Mouse (Mus musculus) CH12F3 (cell line): ENCODE measurements at regions not wholly inside any gene's neighbourhood (a gene's known extent, or its start where the extent isn't known, plus 50 kb on each side); places are given as distances from the start of the nearest gene placed in this dataset.
"Not testable (repeated sequence)": the region's sequence is repeated elsewhere in the genome, so short reads cannot be mapped to it uniquely, and the experiment has no call there.

Experiments
- in situ Hi-C: fragments of 300-500 bp; cut with MboI; formaldehyde crosslinking; loops from 2 replicates; pipeline ENCODE4 v1.14.3; 2020; ENCODE audit warnings: low sequenced_read_pairs

- in situ Hi-C loops, result not testable (repeated sequence)
Measured at GRCm38 (mm10) chr3:21932696-21933095, 143.8 kb upstream of the Tbl1xr1 start.

DNA sequence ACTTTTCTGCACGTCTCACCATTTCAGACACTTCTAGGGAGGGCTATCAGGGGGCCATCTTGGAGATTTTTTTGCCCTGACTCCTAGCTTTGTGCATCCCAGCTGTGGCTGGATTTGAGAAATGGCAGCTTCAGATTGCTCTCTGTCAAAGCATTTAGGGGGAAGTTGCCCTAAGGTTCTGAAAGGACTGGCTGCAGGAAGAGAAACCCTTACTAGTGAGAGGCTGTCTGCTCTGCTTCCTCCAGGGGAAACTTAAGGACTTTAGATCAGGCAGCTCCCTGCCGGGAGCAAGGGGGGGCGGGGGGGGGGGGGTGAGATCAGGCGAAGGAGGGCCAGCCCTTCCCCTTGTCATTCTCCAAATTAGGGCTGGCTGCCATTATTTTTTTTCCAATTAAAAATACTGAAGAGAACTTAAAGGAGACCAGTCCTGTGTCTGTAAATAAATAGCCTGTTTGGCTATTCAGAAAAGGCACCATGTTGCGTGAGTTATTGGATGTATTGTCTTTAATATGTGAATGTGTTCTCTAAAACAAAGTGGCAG, 141.7 kb upstream of the Tbl1xr1 start:
- in situ Hi-C loops, result loop anchor here (5.0 kb wide), 1 partner anchor 142 kb away; the partner anchor contains the start of gene Tbl1xr1

- in situ Hi-C loops, result loop anchor here (5.0 kb wide), 1 partner anchor 142 kb away; the partner anchor contains the start of gene Tbl1xr1
Measured at GRCm38 (mm10) chr3:21935571-21936261, 140.7 kb upstream of the Tbl1xr1 start.

DNA sequence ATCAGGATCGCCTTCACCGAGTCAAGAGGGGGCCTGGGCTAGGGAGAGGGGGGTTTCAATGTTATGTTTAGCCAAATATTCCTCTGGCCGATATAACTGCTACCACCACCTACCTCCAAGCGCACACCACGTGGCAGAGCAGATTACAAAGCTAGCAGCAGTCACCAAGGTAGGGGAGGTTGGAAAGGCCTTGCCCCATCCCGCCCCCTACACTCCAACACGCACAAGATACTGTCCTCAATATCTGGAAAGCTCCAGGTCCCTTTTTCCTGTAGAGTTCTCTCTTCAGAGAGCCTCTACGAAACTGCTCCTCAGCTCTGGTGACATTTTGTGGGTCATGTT, 140.2 kb upstream of the Tbl1xr1 start:
- in situ Hi-C loops, result loop anchor here (5.0 kb wide), 1 partner anchor 141 kb away; the partner anchor contains the start of gene Tbl1xr1

DNA sequence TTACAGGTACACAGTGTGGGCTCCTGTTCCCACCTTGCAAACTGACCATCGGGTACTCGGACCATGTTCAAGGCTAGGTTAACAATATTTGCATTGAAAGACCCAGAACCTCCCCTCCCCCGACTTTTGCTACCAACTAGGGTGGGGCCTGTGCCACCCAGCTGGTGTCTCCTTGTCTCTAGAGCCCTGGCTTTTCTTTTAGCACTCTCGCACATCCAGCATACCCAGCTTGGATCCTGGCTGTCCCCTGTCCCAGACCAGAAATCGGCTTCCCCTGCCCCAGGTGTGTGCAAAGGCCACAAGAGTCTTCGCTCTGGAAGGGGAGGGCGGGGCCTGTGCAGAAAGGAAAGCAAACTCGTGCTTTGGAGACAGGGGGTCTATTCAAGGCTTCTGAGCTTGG, 139.8 kb upstream of the Tbl1xr1 start:
- in situ Hi-C loops, result loop anchor here (5.0 kb wide), 1 partner anchor 141 kb away; the partner anchor contains the start of gene Tbl1xr1

DNA sequence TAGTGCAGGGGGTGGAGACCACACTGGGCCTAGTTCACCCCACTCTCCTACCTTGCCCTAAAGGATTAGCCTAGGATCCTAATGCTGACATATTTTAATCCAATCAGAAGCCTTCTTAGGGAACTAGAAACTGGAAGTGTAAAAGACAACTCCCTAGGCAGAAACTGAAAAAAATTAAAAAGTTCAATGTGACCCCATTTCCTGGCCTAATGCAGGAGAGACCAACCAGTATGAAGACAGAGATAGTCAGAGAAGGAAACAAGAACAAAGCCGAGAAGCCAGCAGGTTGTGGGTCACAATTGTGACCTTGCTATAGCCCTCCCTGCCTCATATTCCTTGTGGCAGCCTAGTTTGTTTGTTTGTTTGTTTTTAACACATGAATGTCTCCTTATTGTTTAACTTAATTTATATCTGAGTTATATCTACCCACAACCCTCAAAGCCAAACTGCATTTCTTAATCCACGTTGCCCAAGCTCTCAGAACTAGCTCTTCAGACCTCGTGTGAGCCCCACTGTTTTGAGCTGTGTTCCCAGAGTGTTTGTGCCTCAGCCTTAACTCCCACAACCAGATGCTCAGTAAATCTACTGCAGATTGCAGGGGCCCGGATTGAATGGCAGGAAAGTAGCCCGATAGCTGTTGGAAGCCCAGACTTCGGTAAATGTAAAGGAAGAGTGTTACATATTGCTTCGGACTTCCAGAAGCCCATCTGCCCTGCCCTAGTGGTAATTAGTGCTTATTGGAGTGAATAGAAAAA, 139.0 kb upstream of the Tbl1xr1 start:
- in situ Hi-C loops, result loop anchor here (5.0 kb wide), 1 partner anchor 140 kb away; the partner anchor contains the start of gene Tbl1xr1

DNA sequence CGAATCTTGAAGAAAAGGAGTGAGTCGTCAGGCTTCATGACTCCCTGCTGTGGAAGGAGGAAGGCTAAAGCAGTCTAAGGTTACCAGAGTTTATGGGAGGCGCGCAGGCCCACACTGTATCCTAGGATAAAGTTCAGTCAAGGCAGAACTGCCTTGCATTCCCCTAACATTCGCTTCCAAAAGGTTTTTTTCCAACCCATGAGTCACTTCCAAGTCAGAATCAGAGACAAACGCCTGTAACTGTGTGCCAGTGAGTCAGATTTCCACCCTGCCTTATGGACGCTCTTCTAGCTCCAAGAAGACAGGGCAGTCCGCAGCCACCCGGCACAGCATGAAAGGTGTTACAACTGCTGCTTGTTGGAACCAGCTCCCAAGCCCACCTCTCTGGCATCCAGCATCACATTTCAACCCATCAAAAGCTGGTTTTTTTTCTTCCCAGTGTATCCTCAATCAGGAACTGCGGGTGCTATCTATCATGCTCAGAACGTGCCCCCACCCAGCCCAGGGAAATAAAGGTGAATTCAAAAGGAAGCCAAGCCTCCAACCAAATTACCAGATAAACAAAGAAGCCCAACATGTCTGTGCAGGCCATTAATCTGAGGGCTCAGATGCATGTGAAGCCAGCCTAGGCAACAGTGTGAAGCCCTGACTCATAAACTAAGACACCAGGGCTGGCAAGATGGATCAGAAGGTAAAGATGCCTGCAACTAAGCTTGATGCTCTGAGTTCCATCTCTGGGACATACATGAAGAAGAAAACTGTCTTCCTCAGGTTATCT, 138.2 kb upstream of the Tbl1xr1 start:
- in situ Hi-C loops, result loop anchor here (5.0 kb wide), 1 partner anchor 139 kb away; the partner anchor contains the start of gene Tbl1xr1

- in situ Hi-C loops, result loop anchor here (5.0 kb wide), 1 partner anchor 138 kb away; the partner anchor contains the start of gene Tbl1xr1
Measured at GRCm38 (mm10) chr3:21939738-21940137, 136.7 kb upstream of the Tbl1xr1 start.

DNA sequence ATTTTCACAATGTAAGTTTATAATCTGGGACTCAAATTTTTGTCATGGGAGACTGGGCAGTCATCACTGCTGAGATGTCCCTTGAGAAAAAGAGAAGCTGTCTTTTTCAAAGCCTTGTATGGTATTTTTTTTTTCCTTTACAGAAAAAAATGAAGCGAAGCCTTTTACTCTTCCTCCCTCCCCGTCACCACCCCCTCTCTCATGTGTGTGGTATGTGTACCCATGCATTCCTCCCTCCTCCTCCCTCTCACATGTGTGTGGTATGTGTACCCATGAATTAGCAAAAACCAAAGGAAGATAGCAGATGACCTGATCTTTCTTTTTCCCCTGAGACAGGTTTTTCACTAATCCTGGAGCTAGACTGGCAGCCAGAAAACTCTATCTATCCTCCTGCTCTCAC, 134.9 kb upstream of the Tbl1xr1 start:
- in situ Hi-C loops, result no loop called here

GRCm38 (mm10) chr3:21942912-21943311, 133.5 kb upstream of the Tbl1xr1 start:
- in situ Hi-C loops, result no loop called here

- in situ Hi-C loops, result no loop called here
Measured at GRCm38 (mm10) chr3:21945775-21946174, 130.7 kb upstream of the Tbl1xr1 start.

- in situ Hi-C loops, result no loop called here
Measured at GRCm38 (mm10) chr3:21947320-21948073, 129.0 kb upstream of the Tbl1xr1 start.

GRCm38 (mm10) chr3:21948074-21948659, 128.3 kb upstream of the Tbl1xr1 start:
- in situ Hi-C loops, result no loop called here

- in situ Hi-C loops, result no loop called here
Measured at GRCm38 (mm10) chr3:21949459-21949858, 127.0 kb upstream of the Tbl1xr1 start.

- in situ Hi-C loops, result no loop called here
Measured at GRCm38 (mm10) chr3:21950571-21950970, 125.9 kb upstream of the Tbl1xr1 start.

- in situ Hi-C loops, result no loop called here
Measured at GRCm38 (mm10) chr3:21951446-21952285, 124.8 kb upstream of the Tbl1xr1 start.

- in situ Hi-C loops, result no loop called here
Measured at GRCm38 (mm10) chr3:21952695-21953415, 123.6 kb upstream of the Tbl1xr1 start.

DNA sequence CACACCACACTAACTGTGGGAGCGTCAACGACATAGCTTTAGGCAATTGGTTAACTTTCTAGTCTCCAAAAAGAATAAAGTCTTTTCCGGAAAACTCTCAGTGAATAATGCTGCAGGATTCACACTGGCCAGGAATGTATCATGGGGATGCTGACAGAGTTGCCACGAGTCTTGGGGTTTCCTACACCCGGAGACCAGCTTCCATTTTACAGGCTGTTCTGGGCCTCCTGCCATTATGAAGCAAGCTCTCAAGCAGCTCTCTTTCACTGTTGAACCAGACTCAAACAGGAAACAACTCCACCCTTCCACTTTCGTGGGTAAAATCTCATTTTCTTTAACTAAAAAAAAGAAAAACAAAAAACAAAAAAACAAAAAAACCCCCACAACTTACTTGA, 123.0 kb upstream of the Tbl1xr1 start:
- in situ Hi-C loops, result no loop called here
